Mouse (Mus musculus) heart, embryonic 16.5 days (tissue): ENCODE results near the gene Slc25a44. TPM values are rescaled to one million over a fixed set of nuclear protein-coding genes. Genes with fewer than 3 reads are reported as not detected.

Experiments
- ATAC-seq: fragments of 200-750 bp; cut with Nextera tagmentation; replicated peaks from 2 replicates; pipeline ENCODE4 v1.8.0; 2017; ENCODE audit warnings: moderate number of reproducible peaks; ENCODE audit not compliant: insufficient read depth, low FRiP score; ENCODE audit errors: extremely low read depth
- H3K27ac ChIP-seq: fragments of 300-500 bp; sonication (generic); 2 replicates; pipeline ENCODE4 v1.5.1; 2014; ENCODE audit warnings: mild to moderate bottlenecking, low read length, control low read depth, moderate library complexity
- H3K27me3 ChIP-seq: fragments of 300-500 bp; sonication (generic); 2 replicates; pipeline ENCODE4 v1.6.1; 2014; ENCODE audit warnings: low read length, mixed read lengths; ENCODE audit not compliant: control insufficient read depth, insufficient read depth
- H3K36me3 ChIP-seq: fragments of 300-500 bp; sonication (generic); 2 replicates; pipeline ENCODE4 v1.6.1; 2014; ENCODE audit not compliant: control insufficient read depth, insufficient read depth
- H3K4me1 ChIP-seq: fragments of 300-500 bp; sonication (generic); 2 replicates; pipeline ENCODE4 v1.6.1; 2014; ENCODE audit warnings: low read length, mixed read lengths; ENCODE audit not compliant: control insufficient read depth, insufficient read depth
- H3K4me2 ChIP-seq: fragments of 300-500 bp; sonication (generic); 2 replicates; pipeline ENCODE4 v1.6.1; 2014; ENCODE audit warnings: low read depth, mild to moderate bottlenecking, control low read depth, low read length
- H3K4me3 ChIP-seq: fragments of 300-500 bp; sonication (generic); 2 replicates; pipeline ENCODE4 v1.5.1; 2014; ENCODE audit warnings: mild to moderate bottlenecking, control low read depth, low read length
- H3K9ac ChIP-seq: fragments of 300-500 bp; sonication (generic); 2 replicates; pipeline ENCODE4 v1.6.1; 2014; ENCODE audit warnings: low read length, control low read depth
- H3K9me3 ChIP-seq: fragments of 300-500 bp; sonication (generic); replicated peaks from 2 replicates; pipeline ENCODE4 v1.6.1; 2016; ENCODE audit warnings: low read length; ENCODE audit not compliant: control insufficient read depth
- WGBS: fragments of 180-500 bp; shearing (Covaris S2); extraction: QIAGEN DNeasy Blood & Tissue Kit; methylation state at CpG from one replicate; pipeline ENCODE4 v1.1.7; 2014; 5-methylcytosine and 5-hydroxymethylcytosine counted together
- polyA plus RNA-seq: library from polyadenylated mRNA; unstranded; fragments of >200 nt; fragmentation: Nextera tagmentation; extraction: Ambion mirVana; gene quantifications from 2 replicates; pipeline ENCODE4 v1.2.1, GENCODE M21; 2015

Gene Slc25a44
- polyA plus RNA-seq, 1 experiment from 2014 or later, result 13.3 TPM

- ATAC-seq, result no peak
These were observed 28.4 kb upstream of the Slc25a44 start for GRCm38 (mm10) chr3:88453369-88453768.

GRCm38 (mm10) chr3:88452716-88453115 lies 27.8 kb upstream of the Slc25a44 start:
- ATAC-seq, result no peak
- no peak overlapping the region for H3K27ac ChIP-seq
- 62% methylated on average over 6 of the region's 6 CpGs for WGBS
- no peak overlapping the region for H3K4me2 ChIP-seq
- H3K27me3 ChIP-seq, result peaks cover 13% of the 10 kb centered on the region
- no peak overlapping the region for H3K4me3 ChIP-seq
- H3K9me3 ChIP-seq, result no peaks in the 10 kb centered on the region
- H3K36me3 ChIP-seq, result no peaks in the 10 kb centered on the region
- H3K9ac ChIP-seq, result no peak overlapping the region
- H3K4me1 ChIP-seq, result no peaks in the 10 kb centered on the region; the same call in none of the 2 replicates

More at GRCm38 (mm10) chr3:88453369-88453768, 28.4 kb upstream of the Slc25a44 start:
- H3K27me3 ChIP-seq, result peaks cover 11% of the 10 kb centered on the region
- H3K36me3 ChIP-seq, result no peaks in the 10 kb centered on the region
- H3K4me1 ChIP-seq, result no peaks in the 10 kb centered on the region; the same call in none of the 2 replicates
- H3K4me3 ChIP-seq, result no peak overlapping the region
- no peak overlapping the region for H3K27ac ChIP-seq
- H3K9me3 ChIP-seq, result no peaks in the 10 kb centered on the region
- no peak overlapping the region for H3K4me2 ChIP-seq
- WGBS, result 38% methylated on average over 8 of the region's 8 CpGs
- no peak overlapping the region for H3K9ac ChIP-seq

- no peak for ATAC-seq
- Histone ChIP-seq H3K9me3 (no peaks in the 10 kb centered on the region), H3K9ac (no peak overlapping the region), H3K4me3 (no peak overlapping the region), H3K4me1 (no peaks in the 10 kb centered on the region; the same call in none of the 2 replicates), H3K27me3 (peaks cover 13% of the 10 kb centered on the region), H3K27ac (no peak overlapping the region), H3K36me3 (no peaks in the 10 kb centered on the region), H3K4me2 (no peak overlapping the region)
- 66% methylated on average over 5 of the region's 5 CpGs for WGBS
These were observed 27.3 kb upstream of the Slc25a44 start for GRCm38 (mm10) chr3:88452246-88452645.

DNA sequence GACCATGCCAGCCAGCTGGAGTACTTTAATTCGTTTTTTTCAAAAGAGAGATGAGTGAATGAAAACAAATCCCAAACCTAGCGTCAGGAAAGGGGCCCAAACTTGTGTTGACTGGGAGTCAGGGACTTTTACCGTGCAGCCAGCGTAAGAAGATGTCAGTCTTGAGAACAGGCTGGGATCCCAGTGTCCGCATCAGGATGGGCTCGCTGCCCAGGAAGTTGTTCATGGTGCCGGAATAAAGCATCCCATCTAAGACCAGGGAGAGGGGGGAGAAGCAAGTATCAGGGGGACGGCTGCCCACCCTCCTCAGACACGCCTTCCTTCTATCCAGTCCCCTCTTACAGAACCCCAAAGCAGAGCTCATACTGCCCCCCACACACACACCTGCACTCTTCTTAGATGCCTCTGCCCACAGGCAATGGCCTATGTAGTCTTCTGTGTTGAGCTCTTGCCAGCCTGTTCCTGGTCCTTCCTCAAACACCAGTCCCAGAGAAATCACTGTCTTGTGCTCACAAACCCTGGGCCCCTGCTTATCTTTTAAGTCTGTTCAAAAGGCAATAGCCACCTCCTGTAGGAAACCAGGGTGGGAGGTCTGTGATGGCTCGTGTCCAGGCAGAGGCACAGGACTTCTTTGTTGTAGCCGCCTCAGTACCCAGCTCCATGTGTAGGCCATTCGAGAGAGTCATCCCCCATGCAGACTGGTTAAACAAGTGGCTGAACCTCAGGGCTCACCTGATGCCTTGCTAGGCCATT lies 25.6 kb upstream of the Slc25a44 start:
- no peak overlapping the region for H3K27ac ChIP-seq
- H3K4me2 ChIP-seq, result no peak overlapping the region
- no peak for ATAC-seq
- H3K36me3 ChIP-seq, result no peaks in the 10 kb centered on the region
- no peaks in the 10 kb centered on the region for H3K9me3 ChIP-seq
- 71% methylated on average over 12 of the region's 12 CpGs for WGBS
- H3K27me3 ChIP-seq, result peaks cover 13% of the 10 kb centered on the region
- H3K4me3 ChIP-seq, result no peak overlapping the region
- H3K4me1 ChIP-seq, result peaks cover 2% of the 10 kb centered on the region
- no peak overlapping the region for H3K9ac ChIP-seq

DNA sequence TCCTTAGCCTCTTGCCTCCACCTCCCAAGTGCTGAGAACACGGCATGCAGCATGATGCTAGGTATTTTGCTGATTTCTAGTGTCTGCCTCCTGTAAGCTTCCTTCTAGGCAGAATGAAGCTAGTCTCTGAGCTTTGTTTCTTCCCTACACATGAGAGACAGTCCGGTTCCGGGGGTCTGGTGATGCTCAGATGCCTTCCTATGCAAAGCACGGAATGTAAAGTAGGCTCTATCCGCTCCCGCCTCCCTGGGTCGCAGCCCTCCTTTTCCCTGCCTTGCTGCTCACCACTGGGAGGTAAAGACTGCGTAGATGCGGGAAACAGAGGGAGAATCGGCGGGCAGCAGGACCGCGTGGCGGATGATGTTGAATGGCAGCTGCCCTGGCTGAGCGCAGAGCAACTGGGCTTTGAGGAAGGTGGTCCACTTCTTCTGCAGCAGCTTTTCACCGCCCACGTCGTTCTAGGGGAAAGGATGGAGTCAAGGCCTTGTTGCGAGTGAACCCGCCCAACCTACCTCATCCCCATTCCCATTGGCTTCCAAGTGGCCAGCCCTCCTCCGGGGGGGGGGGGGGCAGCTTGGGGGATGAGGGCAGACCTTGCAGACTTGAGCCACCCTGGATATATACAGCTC lies 24.6 kb upstream of the Slc25a44 start:
- no peak for ATAC-seq
- no peak overlapping the region for H3K27ac ChIP-seq
- 15% methylated on average over 19 of the region's 21 CpGs for WGBS
- H3K9ac ChIP-seq, result peak overlapping the region; percentile 38; the same call in 1 of the 2 replicates
- H3K9me3 ChIP-seq, result no peaks in the 10 kb centered on the region
- H3K4me3 ChIP-seq, result peak overlapping the region; percentile 30
- H3K27me3 ChIP-seq, result peaks cover 11% of the 10 kb centered on the region
- peak overlapping the region; percentile 54 for H3K4me2 ChIP-seq
- H3K36me3 ChIP-seq, result no peaks in the 10 kb centered on the region
- peaks cover 2% of the 10 kb centered on the region for H3K4me1 ChIP-seq

DNA sequence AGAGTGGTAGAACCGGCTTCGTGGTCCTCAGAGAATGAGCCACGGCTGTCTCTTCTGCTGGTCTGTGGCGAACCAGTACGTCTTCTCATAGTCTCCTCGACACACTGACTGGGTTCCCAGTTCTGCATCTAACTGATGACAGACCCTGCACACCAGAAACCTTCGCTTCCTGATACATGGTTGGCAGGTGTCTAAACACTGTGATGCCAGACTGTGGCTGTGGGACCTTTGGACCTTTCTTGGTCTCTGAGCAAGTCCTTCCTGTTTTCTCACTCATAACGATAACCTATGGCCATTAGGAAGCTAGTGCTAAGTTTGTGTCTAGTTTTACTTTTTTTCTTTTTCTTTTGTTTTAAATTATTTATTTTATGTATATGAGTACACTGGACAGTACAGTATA lies 23.5 kb upstream of the Slc25a44 start:
- no peak for ATAC-seq
- no peak overlapping the region for H3K9ac ChIP-seq
- no peaks in the 10 kb centered on the region for H3K36me3 ChIP-seq
- H3K4me3 ChIP-seq, result no peak overlapping the region
- peaks cover 2% of the 10 kb centered on the region for H3K4me1 ChIP-seq
- H3K9me3 ChIP-seq, result no peaks in the 10 kb centered on the region
- WGBS, result 79% methylated on average over 8 of the region's 8 CpGs
- H3K27me3 ChIP-seq, result peaks cover 10% of the 10 kb centered on the region
- no peak overlapping the region for H3K27ac ChIP-seq
- no peak overlapping the region for H3K4me2 ChIP-seq

DNA sequence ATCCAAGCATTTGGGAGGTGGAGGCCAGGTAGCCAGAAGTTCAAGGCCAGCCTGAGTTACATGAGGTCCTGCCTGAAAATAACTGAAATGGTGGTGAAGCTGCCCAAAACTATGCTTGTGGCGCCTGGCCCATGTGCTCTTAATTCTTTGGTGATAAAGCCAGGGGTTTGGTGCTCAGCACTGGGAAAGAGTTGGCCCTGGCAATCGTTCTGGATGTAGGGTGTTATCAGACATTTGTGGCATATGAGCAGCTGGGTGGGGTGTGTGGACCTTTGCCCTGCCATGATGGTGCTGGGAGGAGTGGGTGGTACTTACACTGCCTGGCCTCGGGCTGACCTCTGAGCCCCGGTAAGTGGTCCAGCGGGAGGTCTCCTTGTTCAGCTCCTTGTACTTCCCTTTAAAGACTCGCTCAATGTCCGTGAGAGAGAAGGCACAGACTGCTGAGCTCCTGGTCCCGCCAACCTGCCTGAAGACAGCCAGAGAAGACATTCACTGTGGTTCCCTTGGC lies 22.8 kb upstream of the Slc25a44 start:
- Histone ChIP-seq H3K36me3 (no peaks in the 10 kb centered on the region), H3K9ac (no peak overlapping the region), H3K27ac (no peak overlapping the region), H3K4me3 (no peak overlapping the region), H3K4me2 (no peak overlapping the region), H3K9me3 (no peaks in the 10 kb centered on the region), H3K4me1 (peaks cover 2% of the 10 kb centered on the region), H3K27me3 (peaks cover 10% of the 10 kb centered on the region)
- ATAC-seq, result no peak
- WGBS, result 59% methylated on average over 8 of the region's 8 CpGs

GRCm38 (mm10) chr3:88446471-88447123 lies 21.7 kb upstream of the Slc25a44 start:
- Histone ChIP-seq H3K36me3 (no peaks in the 10 kb centered on the region), H3K9ac (no peak overlapping the region), H3K9me3 (no peaks in the 10 kb centered on the region), H3K27ac (no peak overlapping the region), H3K4me3 (no peak overlapping the region), H3K4me2 (no peak overlapping the region), H3K4me1 (peaks cover 2% of the 10 kb centered on the region), H3K27me3 (peaks cover 7% of the 10 kb centered on the region)
- WGBS, result 46% methylated on average over 8 of the region's 8 CpGs
- ATAC-seq, result no peak

DNA sequence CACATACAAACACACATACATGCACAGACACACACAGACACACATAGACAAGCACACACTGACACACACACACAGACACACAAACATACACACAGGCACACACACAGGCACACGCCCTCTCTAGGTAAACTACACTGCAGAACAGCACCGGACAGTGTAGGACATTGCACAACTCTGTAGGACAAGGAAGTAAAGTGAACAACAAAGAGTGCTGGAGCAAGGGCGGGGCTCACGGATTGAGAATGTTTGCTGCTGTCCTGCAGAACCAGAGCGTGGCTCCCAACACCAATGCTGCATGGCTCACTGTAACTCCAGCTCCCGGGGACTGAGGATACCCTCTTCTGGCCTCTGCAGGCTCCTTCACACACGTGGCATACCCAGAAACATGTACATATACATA lies 17.9 kb upstream of the Slc25a44 start:
- ATAC-seq, result no peak
- H3K27ac ChIP-seq, result no peak overlapping the region
- 66% methylated on average over 7 of the region's 7 CpGs for WGBS
- no peak overlapping the region for H3K4me3 ChIP-seq
- H3K36me3 ChIP-seq, result no peaks in the 10 kb centered on the region
- no peak overlapping the region for H3K4me2 ChIP-seq
- no peak overlapping the region for H3K9ac ChIP-seq
- peaks cover 6% of the 10 kb centered on the region for H3K4me1 ChIP-seq
- no peaks in the 10 kb centered on the region for H3K27me3 ChIP-seq
- no peaks in the 10 kb centered on the region for H3K9me3 ChIP-seq
